Mouse (Mus musculus): ENCODE measurements around the gene Ctcfl. TPM values are rescaled to one million over a fixed set of nuclear protein-coding genes. Genes with fewer than 3 reads are reported as not detected.
A peak's percentile ranks its signal among the peaks of the same experiment; 100 is the strongest.

The Ctcfl gene
- polyA plus RNA-seq, 1 experiment from 2014 or later = 0.05 TPM

DNA sequence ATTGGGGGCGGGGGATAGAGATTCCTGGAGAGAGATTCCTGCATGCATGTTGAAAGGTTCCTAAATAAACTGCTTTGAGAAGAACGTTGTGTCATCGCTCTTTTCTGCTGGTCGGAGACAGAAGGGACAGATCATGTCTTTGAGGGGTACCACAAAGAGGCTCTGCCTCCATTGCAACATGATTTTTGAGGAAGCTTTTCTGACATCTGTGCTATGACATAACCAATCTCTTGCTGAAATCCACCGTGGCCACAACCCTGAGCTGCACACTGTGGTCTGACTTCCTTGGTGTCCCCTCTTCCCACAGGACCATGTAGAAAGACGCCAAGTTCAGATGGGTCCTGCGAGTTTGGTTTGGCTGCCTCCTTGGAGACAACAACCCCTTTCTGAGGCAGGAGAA, 46.4 kb downstream of the Ctcfl start:
- ATAC-seq (ENCODE audit: insufficient read depth) (no peak), DNase-seq (no peak)
- Histone ChIP-seq H3K27me3 (ENCODE audit: insufficient read depth, low read length) (no peaks in the 10 kb centered on the region), H3K4me1 (ENCODE audit: insufficient read depth) (no peaks in the 10 kb centered on the region), H3K4me3 (ENCODE audit: low read depth, low read length) (no peak overlapping the region), H3K27ac (ENCODE audit: low read depth) (no peak overlapping the region), H3K9me3 (ENCODE audit: low read depth, low read length) (no peaks in the 10 kb centered on the region), H3K36me3 (ENCODE audit: insufficient read depth) (no peaks in the 10 kb centered on the region), H3K9ac (no peak overlapping the region), H3K4me2 (no peak overlapping the region)
- no peak for TF ChIP-seq CTCF (IDR thresholded peaks at IDR 0.05; ENCODE audit: low read depth)
- 83% methylated on average over 7 of the region's 7 CpGs for WGBS

DNA sequence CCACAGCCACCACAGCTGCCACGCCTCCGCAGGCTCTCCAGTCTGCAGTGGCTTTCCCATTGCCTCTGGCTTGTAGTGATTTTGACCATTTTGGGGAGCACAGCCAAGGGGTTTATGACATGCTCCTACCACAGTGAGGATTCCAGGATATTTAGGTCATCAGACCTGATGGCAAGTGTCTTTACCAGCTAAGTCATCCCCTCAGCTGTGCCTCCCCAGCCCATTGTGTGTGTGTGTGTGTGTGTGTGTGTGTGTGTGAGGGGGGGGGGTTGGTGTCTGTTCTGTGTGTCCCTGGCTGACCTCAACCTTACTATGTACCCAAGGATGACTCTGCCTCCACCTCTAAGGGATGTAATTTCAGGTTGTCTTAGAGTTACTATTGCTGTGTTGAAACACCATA, 54.5 kb downstream of the Ctcfl start:
- H3K27me3 ChIP-seq (ENCODE audit: insufficient read depth, low read length) = no peaks in the 10 kb centered on the region
- H3K9me3 ChIP-seq (ENCODE audit: low read depth, low read length) = no peaks in the 10 kb centered on the region
- H3K4me2 ChIP-seq = no peak overlapping the region
- no peaks in the 10 kb centered on the region for H3K36me3 ChIP-seq (ENCODE audit: insufficient read depth)
- DNase-seq (no peak), ATAC-seq (ENCODE audit: insufficient read depth) (no peak)
- no peak overlapping the region for H3K27ac ChIP-seq (ENCODE audit: low read depth)
- H3K4me1 ChIP-seq (ENCODE audit: insufficient read depth) = no peaks in the 10 kb centered on the region
- no peak overlapping the region for H3K4me3 ChIP-seq (ENCODE audit: low read depth, low read length)
- WGBS = 84% methylated on average over 2 of the region's 2 CpGs
- no peak for TF ChIP-seq CTCF (IDR thresholded peaks at IDR 0.05; ENCODE audit: low read depth)
- no peak overlapping the region for H3K9ac ChIP-seq

DNA sequence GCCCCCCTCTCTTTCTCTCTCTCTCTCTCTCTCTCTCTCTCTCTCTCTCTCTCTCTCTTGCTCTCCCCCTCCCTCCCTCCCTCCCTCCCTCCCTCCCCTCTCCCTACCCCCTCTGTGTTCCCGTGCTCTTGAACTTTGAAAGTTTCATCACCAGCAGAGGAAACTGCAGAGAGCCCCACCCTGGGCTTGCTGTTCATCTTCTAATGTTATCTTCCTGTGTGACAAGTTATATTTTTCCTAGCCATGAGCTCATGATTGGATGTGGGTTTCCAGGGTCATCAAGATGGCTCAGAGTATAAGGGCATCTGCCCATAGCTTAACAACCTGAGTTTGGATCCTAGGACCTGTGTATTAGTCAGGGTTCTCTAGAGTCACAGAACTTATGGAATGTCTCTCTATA, 56.1 kb downstream of the Ctcfl start:
- TF ChIP-seq CTCF (IDR thresholded peaks at IDR 0.05; ENCODE audit: low read depth) = no peak
- no peaks in the 10 kb centered on the region for H3K36me3 ChIP-seq (ENCODE audit: insufficient read depth)
- no peaks in the 10 kb centered on the region for H3K9me3 ChIP-seq (ENCODE audit: low read depth, low read length)
- no peaks in the 10 kb centered on the region for H3K4me1 ChIP-seq (ENCODE audit: insufficient read depth)
- WGBS = 22% methylated on average over 1 of the region's 1 CpGs
- no peak for DNase-seq
- H3K4me2 ChIP-seq = no peak overlapping the region
- no peak overlapping the region for H3K4me3 ChIP-seq (ENCODE audit: low read depth, low read length)
- H3K9ac ChIP-seq = no peak overlapping the region
- H3K27ac ChIP-seq (ENCODE audit: low read depth) = no peak overlapping the region
- ATAC-seq (ENCODE audit: insufficient read depth) = no peak
- no peaks in the 10 kb centered on the region for H3K27me3 ChIP-seq (ENCODE audit: insufficient read depth, low read length)

DNA sequence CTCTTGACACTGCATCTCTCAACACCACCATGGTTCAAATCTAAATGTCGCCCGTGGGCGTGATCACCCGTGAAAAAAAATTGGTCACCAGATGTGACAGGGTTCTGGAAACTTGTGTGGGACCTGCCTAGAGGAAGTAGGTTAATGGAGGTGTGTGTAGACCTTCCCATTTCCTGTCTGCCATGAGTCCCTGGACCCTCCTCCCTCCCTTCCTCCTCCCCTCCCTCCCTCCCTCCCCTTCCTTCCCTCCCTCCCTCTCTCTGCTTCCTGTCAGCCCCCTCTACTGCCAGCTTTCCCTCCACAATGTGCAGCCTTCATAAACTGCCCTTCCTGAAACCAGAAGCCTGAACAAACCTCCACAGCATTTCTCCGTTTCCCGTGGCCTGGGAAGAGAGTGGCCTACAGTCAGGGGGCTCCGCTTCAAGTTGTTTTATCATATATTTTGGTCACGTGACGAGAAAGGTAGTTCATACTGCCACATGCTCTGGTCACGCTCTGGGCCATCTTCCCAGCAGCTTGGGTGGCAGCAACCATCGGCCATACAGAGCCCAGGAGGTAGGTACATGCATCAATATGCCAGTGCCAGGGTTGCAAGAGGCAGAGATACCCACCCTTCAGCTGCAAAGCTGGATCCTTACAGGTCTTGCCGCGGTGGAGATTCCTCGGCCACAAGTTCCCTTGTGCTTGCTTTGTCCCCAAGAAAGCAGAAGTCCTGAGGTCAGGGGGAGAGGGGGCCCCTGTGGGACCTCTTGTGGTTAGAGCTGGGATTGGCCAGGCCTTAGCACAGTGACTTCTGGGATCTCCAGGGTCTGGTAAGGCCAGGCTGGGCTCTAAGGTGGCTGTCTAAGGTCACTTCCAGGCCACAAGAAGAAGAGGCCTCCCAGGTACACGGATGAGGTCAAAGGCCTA, 57.6 kb downstream of the Ctcfl start:
- Histone ChIP-seq H3K9me3 (ENCODE audit: low read depth, low read length) (no peaks in the 10 kb centered on the region), H3K27ac (ENCODE audit: low read depth) (no peak overlapping the region), H3K4me2 (no peak overlapping the region), H3K4me3 (ENCODE audit: low read depth, low read length) (no peak overlapping the region), H3K9ac (no peak overlapping the region), H3K36me3 (ENCODE audit: insufficient read depth) (no peaks in the 10 kb centered on the region), H3K4me1 (ENCODE audit: insufficient read depth) (no peaks in the 10 kb centered on the region), H3K27me3 (ENCODE audit: insufficient read depth, low read length) (no peaks in the 10 kb centered on the region)
- no peak for TF ChIP-seq CTCF (IDR thresholded peaks at IDR 0.05; ENCODE audit: low read depth)
- 56% methylated on average over 15 of the region's 15 CpGs for WGBS
- peak; percentile 30 for DNase-seq
- ATAC-seq (ENCODE audit: insufficient read depth) = peak; percentile 18; the same call in 1 of the 2 replicates

GRCm38 (mm10) chr2:173060450-173060849, 58.9 kb downstream of the Ctcfl start:
- Histone ChIP-seq H3K4me2 (no peak overlapping the region), H3K27me3 (ENCODE audit: insufficient read depth, low read length) (no peaks in the 10 kb centered on the region), H3K36me3 (ENCODE audit: insufficient read depth) (no peaks in the 10 kb centered on the region), H3K4me3 (ENCODE audit: low read depth, low read length) (no peak overlapping the region), H3K27ac (ENCODE audit: low read depth) (no peak overlapping the region), H3K4me1 (ENCODE audit: insufficient read depth) (no peaks in the 10 kb centered on the region), H3K9ac (no peak overlapping the region), H3K9me3 (ENCODE audit: low read depth, low read length) (no peaks in the 10 kb centered on the region)
- DNase-seq = no peak
- ATAC-seq (ENCODE audit: insufficient read depth) = peak; percentile 28; the same call in 1 of the 2 replicates
- TF ChIP-seq CTCF (IDR thresholded peaks at IDR 0.05; ENCODE audit: low read depth) = no peak
- WGBS = 49% methylated on average over 9 of the region's 9 CpGs

DNA sequence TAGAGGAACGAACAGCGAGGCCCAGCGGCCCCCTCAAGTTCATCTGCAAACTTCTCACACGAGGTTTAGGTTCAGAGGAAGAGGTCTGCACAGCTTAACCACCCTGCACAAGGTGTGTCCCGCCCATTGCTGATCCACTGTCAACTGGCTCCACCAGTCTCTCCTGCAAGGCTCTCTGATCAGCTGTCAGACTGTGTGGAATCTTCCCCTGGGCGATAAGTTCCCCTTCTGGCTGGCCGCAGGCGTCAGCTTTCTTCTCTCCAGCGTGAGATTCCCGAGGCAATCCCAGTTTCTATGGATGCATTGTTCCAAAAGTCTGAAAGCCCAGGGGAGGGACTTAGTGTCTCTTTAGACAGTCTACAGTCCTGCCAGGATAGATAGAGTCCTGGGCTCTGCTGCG, 61.1 kb downstream of the Ctcfl start:
- Histone ChIP-seq H3K27ac (ENCODE audit: low read depth) (no peak overlapping the region), H3K9ac (no peak overlapping the region), H3K27me3 (ENCODE audit: insufficient read depth, low read length) (no peaks in the 10 kb centered on the region), H3K9me3 (ENCODE audit: low read depth, low read length) (no peaks in the 10 kb centered on the region), H3K36me3 (ENCODE audit: insufficient read depth) (no peaks in the 10 kb centered on the region), H3K4me3 (ENCODE audit: low read depth, low read length) (no peak overlapping the region), H3K4me2 (no peak overlapping the region), H3K4me1 (ENCODE audit: insufficient read depth) (no peaks in the 10 kb centered on the region)
- 51% methylated on average over 11 of the region's 11 CpGs for WGBS
- TF ChIP-seq CTCF (IDR thresholded peaks at IDR 0.05; ENCODE audit: low read depth) = no peak
- no peak for ATAC-seq (ENCODE audit: insufficient read depth)
- no peak for DNase-seq

- no peak for DNase-seq
- no peaks in the 10 kb centered on the region for H3K4me1 ChIP-seq (ENCODE audit: insufficient read depth)
- WGBS = 24% methylated on average over 10 of the region's 10 CpGs
- H3K4me3 ChIP-seq (ENCODE audit: low read depth, low read length) = no peak overlapping the region
- TF ChIP-seq CTCF (IDR thresholded peaks at IDR 0.05; ENCODE audit: low read depth) = no peak
- H3K9me3 ChIP-seq (ENCODE audit: low read depth, low read length) = no peaks in the 10 kb centered on the region
- 0 out of 2 replicates have a peak overlapping the region, but pooled peaks have one; percentile 18 for H3K27ac ChIP-seq (ENCODE audit: low read depth)
- H3K27me3 ChIP-seq (ENCODE audit: insufficient read depth, low read length) = no peaks in the 10 kb centered on the region
- no peak overlapping the region for H3K9ac ChIP-seq
- H3K4me2 ChIP-seq = no peak overlapping the region
- no peak for ATAC-seq (ENCODE audit: insufficient read depth)
- H3K36me3 ChIP-seq (ENCODE audit: insufficient read depth) = no peaks in the 10 kb centered on the region
These were observed 61.7 kb downstream of the Ctcfl start for GRCm38 (mm10) chr2:173057623-173058022.

All from lung, embryonic 14.5 days (tissue).